Mouse (Mus musculus) monocyte, adult 2 months (primary cell): ENCODE measurements around the gene Nrcam.

Experiments
- DNase-seq, 2 experiments: peaks; one replicate each; pipeline ENCODE4 v3.0.0; 2022; ENCODE audit warnings: low spot score in 2 of 2, low read depth in 1 of 2

Gene Nrcam

DNA sequence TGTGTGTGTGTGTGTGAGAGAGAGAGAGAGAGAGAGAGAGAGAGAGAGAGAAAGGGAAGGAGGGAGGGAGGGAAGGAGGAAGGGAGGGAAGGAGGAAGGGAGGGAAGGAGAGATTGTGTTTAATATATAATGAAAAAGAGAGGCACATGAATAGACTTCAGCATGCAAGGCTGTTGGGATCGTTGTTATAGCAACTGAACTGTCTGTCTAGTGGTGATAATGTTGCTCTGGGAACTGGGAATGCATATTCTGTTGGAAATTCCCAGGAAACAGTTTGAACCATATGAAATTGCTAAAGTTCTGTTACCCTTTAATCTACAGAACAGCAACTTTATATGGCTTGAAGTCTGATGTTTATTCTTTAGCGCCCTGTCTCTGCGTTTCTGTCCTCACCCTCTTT, 104.0 kb downstream of the Nrcam start:
- no peak for DNase-seq

DNA sequence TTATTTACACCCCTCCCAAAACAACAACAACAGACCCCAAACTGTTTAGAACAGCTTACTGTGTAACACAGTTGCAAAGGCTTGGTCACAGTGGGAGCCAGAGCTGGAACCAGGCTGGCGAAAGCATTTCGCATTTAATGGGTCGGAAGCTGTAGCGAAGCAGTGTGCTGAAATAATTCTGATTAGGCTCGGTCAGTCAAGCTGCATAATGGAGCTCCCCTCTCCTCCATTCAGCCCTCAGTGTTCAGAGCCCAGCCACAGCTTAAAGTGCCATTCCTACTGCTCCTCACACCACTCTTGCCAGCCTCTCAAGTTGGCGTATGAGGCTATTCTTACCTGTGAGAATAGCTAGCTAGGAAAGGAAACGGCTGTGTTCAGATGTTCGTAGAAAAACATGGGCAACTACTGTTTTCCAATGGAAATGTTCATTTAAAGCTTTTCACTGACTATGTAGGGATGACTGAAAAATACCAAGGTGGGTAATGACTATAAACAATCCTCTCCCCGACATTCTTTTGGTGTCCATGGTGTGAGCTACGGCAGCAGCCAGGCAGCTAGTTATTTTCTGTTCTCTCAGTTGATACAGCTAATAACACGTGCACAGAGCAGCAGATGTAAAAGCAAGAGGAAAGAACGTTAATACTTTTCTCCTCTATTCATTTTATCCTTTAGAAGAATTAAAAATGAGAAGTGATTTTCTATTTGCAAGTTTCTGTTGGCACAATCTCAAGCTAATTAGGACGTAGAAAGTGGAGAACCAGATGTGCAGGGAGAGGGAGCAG, 108.6 kb downstream of the Nrcam start:
- DNase-seq, result no peak

DNA sequence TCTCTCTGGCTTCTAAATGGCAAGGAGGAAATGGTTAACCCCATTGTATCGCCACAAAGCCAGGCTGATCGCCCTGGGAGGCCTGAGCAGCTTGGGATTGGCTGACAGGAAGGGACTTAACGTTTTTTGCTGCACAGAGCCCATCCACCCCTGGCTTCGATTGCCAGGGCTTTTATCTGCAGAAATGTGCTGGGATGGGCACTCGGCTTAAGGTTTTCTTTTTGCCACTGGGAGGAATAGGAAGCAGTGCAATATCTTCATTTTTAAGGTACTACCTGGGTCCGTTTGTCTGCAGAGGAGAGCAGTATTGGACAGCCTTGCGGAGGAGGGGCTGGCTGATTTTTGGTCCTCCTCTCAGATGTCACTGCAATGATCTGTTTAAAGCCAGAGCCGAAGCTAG, 110.2 kb downstream of the Nrcam start:
- DNase-seq, result no peak

GRCm38 (mm10) chr12:44440230-44440629, 111.5 kb downstream of the Nrcam start:
- DNase-seq, result no peak

DNA sequence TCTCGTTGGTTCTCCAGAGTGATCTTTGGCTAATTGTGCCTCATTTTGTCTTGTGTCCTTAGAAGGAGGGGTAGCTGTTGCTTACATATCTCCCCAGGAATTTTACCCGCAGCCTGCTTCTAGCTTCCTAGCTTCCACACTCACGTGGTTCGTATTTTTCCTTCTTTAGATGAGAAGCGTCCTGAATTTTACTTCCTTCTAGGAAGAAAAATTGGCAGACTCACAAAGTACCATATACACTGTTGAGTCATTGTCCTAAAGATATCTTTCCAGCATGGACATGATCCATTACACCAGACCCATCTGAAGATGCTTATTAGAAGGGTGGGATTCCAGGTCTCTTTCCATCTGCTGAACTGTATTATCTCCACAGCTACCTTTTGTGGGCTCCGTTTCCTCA, 122.2 kb downstream of the Nrcam start:
- no peak for DNase-seq

DNA sequence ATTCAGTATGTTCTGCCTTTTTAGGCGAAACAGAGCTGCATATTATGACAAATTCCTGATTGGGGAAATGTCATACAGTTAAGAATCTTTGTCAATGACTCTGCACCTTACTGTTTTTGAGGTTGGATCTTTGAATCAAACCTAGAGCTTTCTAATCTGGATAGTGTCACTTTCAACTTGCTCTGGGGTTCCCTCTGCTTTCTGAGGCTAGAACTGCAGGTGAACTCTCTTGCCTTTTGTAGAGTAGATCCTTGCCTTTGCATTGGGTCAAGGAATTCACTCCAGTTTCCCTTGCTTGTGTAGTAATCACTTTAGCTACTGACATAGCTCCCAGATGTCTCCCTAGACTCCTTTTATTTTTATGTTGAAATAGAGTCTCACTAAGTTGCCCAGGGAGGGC, 123.1 kb downstream of the Nrcam start:
- no peak for DNase-seq

GRCm38 (mm10) chr12:44453791-44454190, 125.1 kb downstream of the Nrcam start:
- DNase-seq, result no peak

DNA sequence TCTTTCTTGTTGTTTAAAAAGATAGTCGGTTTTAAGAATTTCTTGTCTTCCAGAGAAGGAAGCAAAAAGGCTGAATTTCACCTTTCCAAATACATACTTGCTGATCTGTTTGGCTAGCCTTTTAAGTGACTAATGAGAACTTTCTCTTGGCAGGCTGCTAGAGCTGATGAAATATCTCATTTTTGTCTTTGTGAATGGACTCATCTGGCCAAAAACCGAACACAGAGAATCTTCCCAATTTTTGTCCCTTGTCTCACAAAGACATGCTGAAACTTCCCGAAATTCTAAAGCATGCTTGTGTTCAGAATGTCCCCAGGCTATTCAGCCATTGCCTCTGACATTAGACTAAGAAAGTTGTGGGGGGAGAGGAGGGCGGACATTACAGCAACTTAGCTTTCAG, 129.3 kb downstream of the Nrcam start:
- DNase-seq, result no peak

DNA sequence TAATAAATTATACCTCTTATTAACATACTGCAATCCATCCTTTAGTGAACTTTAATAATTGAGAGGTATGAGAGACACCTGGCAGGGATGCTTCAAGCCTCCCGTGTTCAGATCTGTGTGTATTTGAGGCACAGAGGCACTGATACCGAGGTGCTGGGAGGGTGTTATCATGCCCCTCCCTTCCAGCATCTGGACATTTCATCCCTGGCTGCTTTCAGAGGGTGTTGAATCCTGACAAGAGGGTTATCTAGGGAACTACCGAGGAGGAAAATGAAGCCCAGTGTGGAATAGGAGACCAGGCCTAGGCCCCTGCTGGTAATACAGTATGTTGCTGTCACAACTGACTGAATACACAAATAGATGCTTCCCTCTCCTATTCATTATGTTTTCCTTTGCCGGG, 133.8 kb downstream of the Nrcam start:
- DNase-seq, result no peak

DNA sequence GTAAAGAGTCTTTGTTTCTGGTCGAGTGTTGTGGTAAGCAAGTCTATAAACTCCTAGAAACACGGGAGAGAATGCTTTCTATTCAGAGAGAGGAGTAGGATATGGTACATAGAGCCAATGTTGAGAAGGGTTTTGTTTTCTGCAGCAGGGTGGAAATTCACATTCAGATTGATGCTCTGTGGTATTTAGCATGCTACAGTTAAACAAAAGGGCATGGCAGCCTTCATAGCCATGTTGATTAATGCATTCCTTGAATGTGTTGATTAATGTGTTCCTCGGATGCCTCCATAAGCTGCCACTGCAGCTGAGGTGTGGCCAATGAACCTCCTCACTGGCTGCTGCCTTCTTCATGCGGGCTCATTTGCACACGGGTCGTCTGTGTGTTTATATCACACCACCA, 134.3 kb downstream of the Nrcam start:
- DNase-seq, result no peak

- DNase-seq, result no peak
Measured at GRCm38 (mm10) chr12:44471073-44471472, 142.4 kb downstream of the Nrcam start.

GRCm38 (mm10) chr12:44475355-44475754, 146.7 kb downstream of the Nrcam start:
- DNase-seq, result no peak

DNA sequence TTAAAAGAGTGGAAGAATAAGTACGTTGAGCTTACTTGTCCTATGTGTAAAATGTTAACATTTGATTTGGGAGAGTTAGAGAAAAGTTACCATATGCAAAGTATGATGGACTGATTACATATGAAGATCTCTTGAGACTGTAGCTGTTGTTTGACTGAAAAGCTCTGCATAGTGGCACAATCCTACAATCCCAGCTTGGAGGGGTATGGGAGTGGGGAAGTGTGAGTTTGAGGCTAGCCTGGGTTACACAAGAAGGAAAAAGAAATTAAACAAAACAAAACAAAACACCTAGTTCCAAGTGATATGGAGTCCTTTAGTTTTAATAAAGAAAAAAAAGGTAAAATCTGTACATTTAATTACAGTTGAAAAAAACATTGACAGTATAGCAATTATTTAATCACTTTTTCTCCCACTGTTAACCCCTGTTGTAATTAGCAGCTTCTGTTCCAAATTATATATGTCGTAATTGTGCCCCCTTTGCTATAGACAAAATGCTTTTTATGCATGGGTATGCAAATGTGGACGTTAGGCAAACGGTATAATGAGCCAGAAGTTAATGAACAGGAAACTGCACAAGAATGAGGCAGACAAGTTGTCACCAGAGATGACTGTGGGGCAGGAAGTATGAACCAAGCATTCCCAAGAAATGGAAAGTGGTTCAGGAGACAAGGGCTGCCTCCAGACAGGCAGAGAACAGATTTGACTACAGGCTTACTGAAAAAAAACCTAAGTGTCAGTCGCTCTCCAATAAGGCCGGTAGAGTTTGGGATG, 150.8 kb downstream of the Nrcam start:
- DNase-seq, result no peak

- no peak for DNase-seq
Measured at GRCm38 (mm10) chr12:44480031-44480419, 151.3 kb downstream of the Nrcam start.

DNA sequence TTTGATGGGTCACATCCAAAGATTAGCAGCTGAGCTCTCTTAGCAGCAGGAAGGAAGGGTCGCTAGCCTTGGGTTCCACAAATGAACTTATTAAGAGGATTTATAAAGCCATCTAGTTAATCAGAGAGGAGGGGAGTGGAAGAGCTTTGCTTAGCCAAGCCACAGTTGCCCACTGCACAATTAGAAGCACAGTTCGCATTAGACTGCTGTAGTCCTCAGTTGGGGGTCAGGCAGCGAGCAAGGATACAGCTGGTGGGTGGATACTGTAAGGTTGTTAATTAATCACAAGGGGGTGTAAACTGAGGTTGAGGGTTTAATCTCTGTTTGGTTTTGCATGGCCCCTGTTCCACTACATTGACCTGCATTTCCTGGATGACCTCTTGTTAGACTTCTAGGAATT, 152.7 kb downstream of the Nrcam start:
- no peak for DNase-seq

DNA sequence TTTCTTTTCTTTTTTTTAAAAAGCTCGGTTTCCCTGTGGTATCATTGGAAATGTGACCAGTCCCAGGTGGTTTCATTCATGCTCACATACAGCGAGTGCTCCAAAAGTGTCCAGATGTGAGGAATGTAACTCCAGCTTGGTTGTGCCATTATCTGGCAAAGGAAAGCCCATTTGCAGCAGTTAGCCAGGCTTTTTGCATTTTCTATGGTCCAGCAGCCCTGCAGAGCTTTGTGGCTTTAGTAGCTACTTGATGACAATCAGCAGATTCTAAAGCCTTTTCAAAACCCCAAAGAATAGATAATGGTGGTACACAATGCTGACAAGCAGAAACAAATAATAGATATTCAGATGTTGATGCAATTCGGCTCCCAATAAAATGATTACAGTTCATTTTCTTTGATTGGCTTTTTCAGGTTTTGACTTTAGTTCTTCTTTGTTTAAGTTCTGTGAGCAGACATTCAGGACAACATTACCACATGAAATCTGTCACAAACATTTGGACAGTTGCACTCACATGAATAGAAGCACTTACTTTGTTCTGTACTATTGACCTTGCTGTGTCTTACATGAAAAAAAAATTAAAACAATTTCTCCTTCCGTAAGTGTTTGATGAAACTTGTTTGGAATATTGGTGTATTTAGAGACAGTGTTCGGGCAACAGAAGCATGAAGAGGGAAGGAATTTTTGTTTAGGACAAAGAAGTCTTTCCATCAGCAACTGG, 164.2 kb downstream of the Nrcam start:
- DNase-seq, result no peak

DNA sequence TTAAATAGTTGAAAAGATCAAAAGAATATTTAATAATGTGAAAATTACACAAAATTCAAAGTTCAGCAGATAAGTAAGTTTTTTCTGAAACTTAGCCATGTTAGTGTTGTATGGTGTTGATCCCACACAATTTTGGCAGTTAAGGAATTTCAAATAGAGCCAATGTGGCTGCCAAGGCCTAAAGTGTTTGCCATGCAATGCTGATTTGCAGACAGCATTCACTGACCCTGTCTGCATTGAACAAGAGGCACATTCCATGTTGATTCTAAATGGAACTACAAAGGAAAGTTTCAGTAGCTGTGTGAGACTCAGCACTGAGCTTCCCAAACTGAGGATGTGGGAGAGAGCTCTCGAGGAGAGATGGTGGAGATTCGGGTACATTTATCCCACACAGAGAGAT, 169.1 kb downstream of the Nrcam start:
- DNase-seq, result no peak

DNA sequence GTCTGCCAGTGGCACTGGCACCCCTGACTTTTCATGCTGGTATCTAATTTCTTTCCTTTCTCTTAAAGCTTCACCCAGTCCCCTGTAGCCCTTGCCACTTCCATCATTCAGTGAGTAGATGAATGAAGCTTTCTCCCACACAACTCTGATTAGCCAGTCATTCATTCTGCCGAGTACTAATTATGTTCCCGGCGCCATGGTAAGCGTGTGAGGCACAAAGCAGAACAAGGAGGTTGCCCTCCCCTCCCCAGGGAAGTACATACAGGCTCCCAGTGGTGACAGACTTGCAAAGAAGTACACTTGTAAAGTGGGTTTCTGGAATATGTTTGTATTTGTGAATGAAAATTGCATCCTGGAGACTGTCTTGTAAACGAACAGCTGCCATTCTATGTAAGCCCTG, 170.2 kb downstream of the Nrcam start:
- DNase-seq, result no peak

GRCm38 (mm10) chr12:44501807-44502487, 173.3 kb downstream of the Nrcam start:
- no peak for DNase-seq

- no peak for DNase-seq
Measured at GRCm38 (mm10) chr12:44503737-44504136, 175.1 kb downstream of the Nrcam start.

DNA sequence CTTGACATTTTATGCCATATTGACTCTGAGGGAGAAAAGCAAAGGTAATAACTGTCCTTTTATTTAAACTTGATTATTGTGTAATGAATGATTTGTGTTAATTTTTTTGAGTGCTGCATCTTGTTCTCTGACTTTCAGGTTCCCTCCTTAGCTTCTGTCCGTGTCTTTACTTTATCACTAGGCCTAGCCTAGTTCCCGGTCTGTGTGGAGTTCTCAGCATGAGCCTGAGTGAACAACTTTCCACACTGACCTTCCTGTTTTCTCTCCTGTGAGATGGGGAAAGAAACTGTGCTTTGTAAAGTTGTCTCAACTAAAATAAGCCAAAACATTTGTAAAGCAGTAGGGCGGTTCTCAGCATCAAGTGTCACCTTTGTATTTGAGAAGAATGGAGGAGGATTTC, 179.9 kb downstream of the Nrcam start:
- DNase-seq, result no peak
